Mouse (Mus musculus): ENCODE results near the gene Dlg2.

DNA sequence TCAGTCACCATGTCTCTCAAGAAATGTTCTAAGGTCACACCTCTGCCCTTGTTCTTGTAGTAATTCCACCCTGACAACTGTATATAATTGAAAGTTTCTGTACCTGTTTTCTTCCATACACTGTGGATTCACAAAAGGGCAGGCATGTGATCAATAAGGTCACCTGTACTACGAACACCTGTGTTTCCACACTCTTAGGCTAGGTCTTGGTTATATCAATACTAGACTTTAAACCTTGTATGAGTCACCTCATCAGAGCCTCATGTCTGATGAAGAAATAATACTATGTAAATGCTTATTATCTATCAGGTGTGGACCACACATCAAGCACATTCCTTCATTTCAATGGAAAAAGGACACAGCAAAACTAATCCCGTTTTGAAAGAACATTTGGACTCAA is 1831.7 kb downstream of the Dlg2 start:
- no peak for TF ChIP-seq GATA1 (IDR thresholded peaks at IDR 0.05; ENCODE audit: borderline replicate concordance, low read length)
- TF ChIP-seq CTCF (IDR thresholded peaks at IDR 0.05; ENCODE audit: low read depth, low read length): no peak

Data from G1E (cell line).